10 mouse cellular contexts compared by ENCODE assay signal in the genomic region with DNA sequence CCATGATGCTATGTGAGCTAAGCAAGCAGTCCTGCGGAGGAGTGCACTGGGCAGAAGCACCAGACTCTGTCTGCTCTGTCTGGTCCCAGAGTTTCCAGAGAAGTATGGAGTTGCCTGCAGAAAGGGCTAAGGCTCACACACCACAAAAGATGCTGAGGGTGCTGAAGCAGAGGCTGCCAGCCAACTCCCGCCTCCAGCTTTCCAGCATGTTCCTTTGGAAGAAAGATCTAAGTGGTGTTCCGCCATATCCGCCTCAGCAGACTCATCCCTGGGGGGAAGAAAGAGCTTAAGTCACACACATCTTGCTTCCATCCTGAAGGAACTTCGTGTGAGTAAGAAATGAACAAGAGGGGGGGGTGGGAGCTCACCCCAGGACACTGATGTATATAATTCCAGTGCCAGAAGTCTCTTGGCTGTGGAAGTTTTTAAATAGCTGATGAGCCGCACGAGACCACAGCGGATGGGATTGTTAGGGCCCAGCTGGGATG. TPM values are rescaled to one million over a fixed set of nuclear protein-coding genes. Genes with fewer than 3 reads are reported as not detected.
DNase-seq lines count a peak whose midpoint lies in the region; ATAC-seq lines count a peak whose summit lies in the region.
"Had no signal": no experiment of that assay in that cellular context is flagged by ENCODE, and none has a peak within 500 bp of the region (broad histone marks: within the 10 kb centered on the region; RNA-seq: fewer than 3 reads in every experiment).

No protein-coding gene starts in this region.

- H3K4me2 ChIP-seq in neural tube, embryonic 13.5 days, result no peak overlapping the region
- H3K4me2 ChIP-seq in heart, embryonic 13.5 days, result no peak overlapping the region
- no peak overlapping the region for H3K4me2 ChIP-seq in stomach, embryonic 16.5 days (ENCODE audit: low read depth, low read length)
- H3K4me2 ChIP-seq: forebrain, embryonic 15.5 days had no signal

- no peak for ATAC-seq in neural tube, embryonic 13.5 days (ENCODE audit: low read depth)
- ATAC-seq in heart, embryonic 13.5 days (ENCODE audit: extremely low read depth, insufficient number of reproducible peaks, low FRiP score, low TSS enrichment), result no peak
- ATAC-seq in stomach, embryonic 16.5 days (ENCODE audit: insufficient read depth, low FRiP score), result peak; percentile 77
- ATAC-seq in erythroblast, adult 5-6 weeks (replicated peaks; ENCODE audit: low FRiP score, poor library complexity, severe bottlenecking), result no peak
- ATAC-seq: forebrain, embryonic 15.5 days had no signal

- intact Hi-C loops in left cerebral cortex, postnatal 25 days (cut with DNase I), result no loop called here

- no peak for DNase-seq in neural tube, embryonic 10.5 days (ENCODE audit: extremely low spot score, low spot score)
- DNase-seq in left cerebral cortex, postnatal 25 days (ENCODE audit: low spot score in 2 of 2), result peak; percentile 64 to 93
- no peak for DNase-seq in spleen, postnatal 10 days (ENCODE audit: low spot score in 2 of 2)
- no peak for DNase-seq in embryo, embryonic 10 days (ENCODE audit: low spot score)

- no peaks in the 10 kb centered on the region for H3K27me3 ChIP-seq in neural tube, embryonic 13.5 days
- peaks cover 36% of the 10 kb centered on the region for H3K27me3 ChIP-seq in heart, embryonic 13.5 days (replicated peaks)
- no peaks in the 10 kb centered on the region for H3K27me3 ChIP-seq in stomach, embryonic 16.5 days (ENCODE audit: control insufficient read depth, insufficient read depth, low read length)
- H3K27me3 ChIP-seq: forebrain, embryonic 15.5 days had no signal

- peaks cover 12% of the 10 kb centered on the region; the same call in 1 of the 2 replicates for H3K4me1 ChIP-seq in neural tube, embryonic 13.5 days (replicated peaks)
- peaks cover 11% of the 10 kb centered on the region for H3K4me1 ChIP-seq in heart, embryonic 13.5 days
- peaks cover 6% of the 10 kb centered on the region for H3K4me1 ChIP-seq in stomach, embryonic 16.5 days (ENCODE audit: control insufficient read depth, insufficient read depth, low read length)
- H3K4me1 ChIP-seq: forebrain, embryonic 15.5 days had no signal

- no peaks in the 10 kb centered on the region for H3K36me3 ChIP-seq in neural tube, embryonic 13.5 days
- H3K36me3 ChIP-seq in heart, embryonic 13.5 days, result no peaks in the 10 kb centered on the region
- no peaks in the 10 kb centered on the region for H3K36me3 ChIP-seq in stomach, embryonic 16.5 days (ENCODE audit: control insufficient read depth, insufficient read depth, low read length)
- H3K36me3 ChIP-seq: forebrain, embryonic 15.5 days had no signal

- H3K27ac ChIP-seq in neural tube, embryonic 13.5 days (replicated peaks), result peak overlapping the region; percentile 38; the same call in 1 of the 2 replicates
- H3K27ac ChIP-seq in heart, embryonic 13.5 days (replicated peaks), result 0 out of 2 replicates have a peak overlapping the region, but pooled peaks have one; percentile 28
- H3K27ac ChIP-seq in stomach, embryonic 16.5 days (ENCODE audit: low read length), result peak overlapping the region; percentile 74
- H3K27ac ChIP-seq: forebrain, embryonic 15.5 days; liver, embryonic 14.5 days had no signal

- WGBS in neural tube, embryonic 13.5 days, result 67% methylated on average over 8 of the region's 8 CpGs
- 61% methylated on average over 8 of the region's 8 CpGs for WGBS in heart, embryonic 13.5 days
- WGBS in stomach, embryonic 16.5 days, result 44% methylated on average over 8 of the region's 8 CpGs

- H3K9me3 ChIP-seq in neural tube, embryonic 13.5 days, result no peaks in the 10 kb centered on the region
- H3K9me3 ChIP-seq in heart, embryonic 13.5 days, result no peaks in the 10 kb centered on the region
- no peaks in the 10 kb centered on the region for H3K9me3 ChIP-seq in stomach, embryonic 16.5 days (replicated peaks; ENCODE audit: control insufficient read depth, low read length)
- H3K9me3 ChIP-seq: forebrain, embryonic 15.5 days had no signal

- no peak overlapping the region for H3K4me3 ChIP-seq in neural tube, embryonic 13.5 days
- no peak overlapping the region for H3K4me3 ChIP-seq in heart, embryonic 13.5 days
- H3K4me3 ChIP-seq in stomach, embryonic 16.5 days (replicated peaks; ENCODE audit: low read length), result no peak overlapping the region
- H3K4me3 ChIP-seq: forebrain, embryonic 15.5 days had no signal

- H3K9ac ChIP-seq in neural tube, embryonic 13.5 days, result no peak overlapping the region
- H3K9ac ChIP-seq in heart, embryonic 13.5 days, result no peak overlapping the region
- H3K9ac ChIP-seq in stomach, embryonic 16.5 days (ENCODE audit: low read length), result peak overlapping the region; percentile 8; the same call in 1 of the 2 replicates
- H3K9ac ChIP-seq: forebrain, embryonic 15.5 days; liver, embryonic 14.5 days had no signal

RNA-seq across cellular contexts. Expression of gene Mlph, which starts 10.9 kb away (rescaled TPM):
- 0.10 TPM in 1 of 2 replicates, not detected in the other for polyA plus RNA-seq in neural tube, embryonic 13.5 days (2015; fragmentation: Nextera tagmentation; extraction: Ambion mirVana)
- 0.04 and 0.40 TPM in 2 replicates for polyA plus RNA-seq in heart, embryonic 13.5 days (2015; fragmentation: Nextera tagmentation; extraction: Ambion mirVana)
- total RNA-seq in left cerebral cortex, postnatal 25 days (2021), result 1 to 10 TPM in 1 of 2 experiments, under 1 TPM in 1; 0.85 to 1.3 TPM
- 4.4 and 9.0 TPM in 2 replicates for polyA plus RNA-seq in stomach, embryonic 16.5 days (2015; fragmentation: Nextera tagmentation; extraction: Ambion mirVana)
- 0.38 TPM in 1 of 2 replicates, not detected in the other for total RNA-seq in erythroblast, adult 5-6 weeks (2015; ENCODE audit: low replicate concordance)
- total RNA-seq in erythroblast, adult 5-6 weeks (2017; ENCODE audit: low replicate concordance), result not detected in 2 replicates

RNA-seq across cellular contexts. Expression of gene Prlh, which starts 48.9 kb away (rescaled TPM):
- not detected in 2 replicates for polyA plus RNA-seq in neural tube, embryonic 13.5 days (2015; fragmentation: Nextera tagmentation; extraction: Ambion mirVana)
- polyA plus RNA-seq in heart, embryonic 13.5 days (2015; fragmentation: Nextera tagmentation; extraction: Ambion mirVana), result not detected in 2 replicates
- not detected for total RNA-seq in left cerebral cortex, postnatal 25 days (2021)
- not detected in 2 replicates for polyA plus RNA-seq in stomach, embryonic 16.5 days (2015; fragmentation: Nextera tagmentation; extraction: Ambion mirVana)
- not detected in 2 replicates for total RNA-seq in erythroblast, adult 5-6 weeks (2015; ENCODE audit: low replicate concordance)
- total RNA-seq in erythroblast, adult 5-6 weeks (2017; ENCODE audit: low replicate concordance), result not detected in 2 replicates
- polyA plus RNA-seq: forebrain, embryonic 15.5 days; liver, embryonic 14.5 days had no signal

Comparison
In these comparisons a context has a peak if more than half of its experiments do, and no peak if none do; other contexts are left out.
1. DNase-seq: peak in left cerebral cortex, postnatal 25 days (2 of 2); none in neural tube, embryonic 10.5 days (single experiment), spleen, postnatal 10 days (0 of 2) and embryo, embryonic 10 days (single experiment).
2. Peak in every context shown above with its lines, with median percentiles within 50 percentile points of each other: H3K27ac ChIP-seq.